Mouse (Mus musculus) thymus, adult 2 months (tissue): ENCODE data around the gene Agfg2. TPM values are rescaled to one million over a fixed set of nuclear protein-coding genes. Genes with fewer than 3 reads are reported as not detected.

Source experiments
- DNase-seq: peaks from one replicate; pipeline ENCODE4 v3.0.0; 2021
- H3K27ac ChIP-seq: fragments of 200-500 bp; 2 replicates; pipeline ENCODE4 v1.5.1; 2012; ENCODE audit warnings: low read length, control low read depth; ENCODE audit not compliant: control insufficient read depth, insufficient read depth
- H3K27me3 ChIP-seq: fragments of 200-500 bp; 2 replicates; pipeline ENCODE4 v1.6.1; 2012; ENCODE audit warnings: mild to moderate bottlenecking, low read length, moderate library complexity, mixed read lengths; ENCODE audit not compliant: control insufficient read depth, insufficient read depth
- H3K36me3 ChIP-seq: fragments of 200-500 bp; 2 replicates; pipeline ENCODE4 v1.6.1; 2012; ENCODE audit warnings: mild to moderate bottlenecking, low read length, moderate library complexity; ENCODE audit not compliant: control insufficient read depth, insufficient read depth
- H3K4me1 ChIP-seq: fragments of 200-500 bp; replicated peaks from 2 replicates; pipeline ENCODE4 v1.6.1; 2012; ENCODE audit warnings: low read length; ENCODE audit not compliant: control insufficient read depth, insufficient read depth
- H3K4me3 ChIP-seq: fragments of 200-500 bp; 2 replicates; pipeline ENCODE4 v1.5.1; 2012; ENCODE audit warnings: mild to moderate bottlenecking, low read length, control low read depth, moderate library complexity; ENCODE audit not compliant: control insufficient read depth, insufficient read depth
- CTCF ChIP-seq: fragments of 200-500 bp; IDR thresholded peaks from 2 replicates; pipeline ENCODE4 v1.5.1; 2012; ENCODE audit warnings: mild to moderate bottlenecking, control low read depth, low read length, moderate library complexity, borderline replicate concordance; ENCODE audit not compliant: control insufficient read depth, poor library complexity, insufficient read depth; ENCODE audit errors: extremely low read depth
- POLR2A ChIP-seq: fragments of 200-500 bp; IDR thresholded peaks from 2 replicates; pipeline ENCODE4 v1.6.1; 2012; ENCODE audit warnings: mild to moderate bottlenecking, low read length, control low read depth, moderate library complexity; ENCODE audit not compliant: control insufficient read depth, poor library complexity, insufficient read depth; ENCODE audit errors: extremely low read depth
- WGBS: fragments of 180-500 bp; shearing (Covaris S2); methylation state at CpG from one replicate; pipeline ENCODE4 v1.1.7; 2018; 5-methylcytosine and 5-hydroxymethylcytosine counted together
- polyA plus RNA-seq: library from polyadenylated mRNA; depleted of rRNA; stranded (reverse); fragments of >200 nt; gene quantifications from 2 replicates; pipeline ENCODE4 v1.2.3, GENCODE M21; 2012

Gene Agfg2
- polyA plus RNA-seq, 1 experiment, result 205 TPM

DNA sequence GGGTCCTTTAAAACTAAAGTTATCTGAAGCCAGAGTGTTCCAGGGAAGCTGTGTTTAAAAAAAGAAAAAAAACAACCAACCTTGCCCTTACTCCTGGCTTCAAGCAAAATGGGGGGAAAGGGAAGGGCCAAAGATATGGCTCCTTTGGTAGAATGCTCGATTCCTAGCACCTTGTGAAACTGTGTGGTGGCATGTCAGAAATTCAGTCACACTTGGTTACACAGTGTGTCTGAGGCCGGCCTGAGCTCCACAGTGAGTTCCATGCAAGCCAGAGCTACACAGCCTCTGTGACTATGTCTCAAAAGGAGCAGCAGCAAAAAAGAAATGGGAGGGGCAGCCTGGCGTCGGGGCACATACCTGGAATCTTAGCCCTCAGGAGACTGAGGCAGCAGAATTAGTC is 35.3 kb downstream of the Agfg2 start:
- H3K4me1 ChIP-seq, result peaks cover 11% of the 10 kb centered on the region
- DNase-seq, result no peak
- WGBS, result 78% methylated on average over 4 of the region's 4 CpGs
- peaks cover 31% of the 10 kb centered on the region for H3K36me3 ChIP-seq
- no peaks in the 10 kb centered on the region; the same call in 1 of the 2 replicates for H3K27me3 ChIP-seq
- no peak overlapping the region for H3K27ac ChIP-seq
- H3K4me3 ChIP-seq, result no peak overlapping the region
- no peak for TF ChIP-seq POLR2A
- TF ChIP-seq CTCF, result no peak

DNA sequence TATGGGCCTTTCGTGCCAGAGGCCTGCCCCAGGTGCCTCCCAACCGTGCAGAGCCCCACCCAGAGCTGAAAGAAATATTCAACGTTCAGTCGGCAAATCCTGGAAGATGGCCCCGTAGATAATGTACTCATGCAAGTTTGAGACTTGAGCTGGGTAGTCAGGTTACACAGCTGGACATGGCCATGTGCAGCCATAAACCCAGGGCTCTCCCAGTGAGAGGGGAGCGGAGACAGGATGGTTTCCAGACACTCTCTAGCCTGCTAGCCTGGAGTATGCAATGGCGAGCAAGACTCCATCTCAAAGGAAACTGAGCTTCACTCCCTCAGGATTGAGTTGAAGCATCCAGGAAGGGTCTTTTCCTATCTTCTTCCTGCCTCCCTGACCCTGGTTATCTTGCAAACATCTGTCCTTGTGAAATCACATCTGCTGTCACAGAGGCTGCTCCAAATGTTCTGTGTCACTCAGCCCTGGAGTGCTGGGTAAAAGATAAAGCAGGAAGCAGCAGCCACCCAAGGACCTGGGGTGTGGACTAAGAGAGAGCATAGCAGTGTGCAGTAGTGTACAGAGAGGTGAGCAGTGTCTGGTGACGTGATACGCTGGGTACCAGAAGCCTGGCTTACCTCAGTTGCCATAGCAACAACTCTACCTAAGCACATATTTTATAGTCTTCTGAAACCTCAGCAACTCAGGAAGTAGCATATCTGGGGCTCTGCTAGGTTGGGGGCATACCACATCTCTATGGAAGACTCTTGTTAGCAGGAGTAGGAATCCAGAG is 36.5 kb downstream of the Agfg2 start:
- no peak for DNase-seq
- no peak overlapping the region for H3K4me3 ChIP-seq
- WGBS, result 74% methylated on average over 9 of the region's 9 CpGs

DNA sequence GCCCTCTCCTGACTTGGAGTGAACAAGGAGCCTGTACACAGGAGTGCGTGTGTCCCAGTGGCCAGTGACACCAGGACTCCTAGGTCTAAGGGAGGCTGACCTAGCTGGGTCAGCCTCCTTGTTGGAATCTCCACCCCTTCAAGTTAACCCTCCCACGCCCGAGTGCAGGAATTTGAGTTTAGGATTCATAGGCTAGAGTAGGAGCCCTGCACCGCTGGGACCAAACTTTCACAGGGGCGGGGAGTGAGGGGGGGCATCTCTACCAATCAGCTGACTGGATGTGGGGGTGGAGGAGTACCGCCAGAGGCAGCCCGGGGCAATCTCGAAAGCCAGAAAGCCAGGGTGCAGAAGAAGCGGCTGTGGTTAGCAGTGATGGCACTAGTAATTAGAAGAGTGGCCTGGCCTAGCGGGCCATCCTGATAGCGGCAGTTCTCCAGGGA is 38.9 kb downstream of the Agfg2 start, which contains the start of gene Irs3:
TSS of gene Irs3 (minus strand) at position 63 of the 440 bp plus-strand sequence.
- H3K27ac ChIP-seq, result no peak within 1 kb of the TSS
- WGBS, result 53% methylated on average over 11 of the region's 11 CpGs

More for the DNA sequence above, 36.5 kb downstream of the Agfg2 start:
- Histone ChIP-seq H3K27me3 (no peaks in the 10 kb centered on the region; the same call in 1 of the 2 replicates), H3K4me1 (peaks cover 10% of the 10 kb centered on the region), H3K27ac (no peak overlapping the region), H3K36me3 (peaks cover 19% of the 10 kb centered on the region)
- no peak for TF ChIP-seq POLR2A
- TF ChIP-seq CTCF, result no peak

DNA sequence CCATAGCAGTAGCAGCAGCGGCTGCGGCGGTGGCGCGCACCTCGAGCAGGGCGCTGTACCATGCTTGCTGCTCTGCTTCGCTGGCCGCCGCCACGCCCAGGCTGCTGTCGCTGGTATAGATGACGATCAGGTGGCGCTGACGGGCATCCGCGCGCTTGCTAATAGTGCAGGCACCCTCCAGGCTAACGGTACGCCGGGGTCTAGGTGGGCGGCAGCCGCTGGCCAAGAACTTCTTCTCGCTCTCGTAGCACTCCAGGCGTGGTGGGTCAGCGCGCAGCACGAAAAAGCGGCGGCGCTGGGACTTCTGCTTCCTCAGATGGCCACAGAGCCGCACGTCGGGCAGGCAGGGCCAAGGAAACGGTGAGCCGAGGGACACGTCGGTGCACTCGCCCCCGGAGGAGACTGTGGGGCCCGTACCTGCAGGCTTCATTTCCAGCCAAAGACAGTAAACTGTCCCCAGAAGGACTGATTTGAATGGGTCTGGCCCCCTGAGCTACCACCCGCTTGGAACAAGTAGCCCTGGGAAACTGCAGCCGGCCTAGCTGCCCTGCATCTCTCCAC is 39.4 kb downstream of the Agfg2 start:
- WGBS, result 7% methylated on average over 44 of the region's 44 CpGs
- Histone ChIP-seq H3K4me3 (no peak overlapping the region), H3K4me1 (peaks cover 12% of the 10 kb centered on the region), H3K27ac (no peak overlapping the region), H3K36me3 (peaks cover 25% of the 10 kb centered on the region), H3K27me3 (no peaks in the 10 kb centered on the region; the same call in 1 of the 2 replicates)
- DNase-seq, result peak; percentile 37
- TF ChIP-seq CTCF, result no peak
- no peak for TF ChIP-seq POLR2A

More for the DNA sequence above, 38.9 kb downstream of the Agfg2 start, which contains the start of gene Irs3:
- Histone ChIP-seq H3K4me3 (no peak within 1 kb of the TSS), H3K27me3 (no peaks in the 10 kb centered on the region; the same call in 1 of the 2 replicates), H3K4me1 (peaks cover 7% of the 10 kb centered on the region; the same call in 1 of the 2 replicates), H3K36me3 (peaks cover 22% of the 10 kb centered on the region)
- no peak for TF ChIP-seq POLR2A
- TF ChIP-seq CTCF, result no peak
- no peak for DNase-seq

DNA sequence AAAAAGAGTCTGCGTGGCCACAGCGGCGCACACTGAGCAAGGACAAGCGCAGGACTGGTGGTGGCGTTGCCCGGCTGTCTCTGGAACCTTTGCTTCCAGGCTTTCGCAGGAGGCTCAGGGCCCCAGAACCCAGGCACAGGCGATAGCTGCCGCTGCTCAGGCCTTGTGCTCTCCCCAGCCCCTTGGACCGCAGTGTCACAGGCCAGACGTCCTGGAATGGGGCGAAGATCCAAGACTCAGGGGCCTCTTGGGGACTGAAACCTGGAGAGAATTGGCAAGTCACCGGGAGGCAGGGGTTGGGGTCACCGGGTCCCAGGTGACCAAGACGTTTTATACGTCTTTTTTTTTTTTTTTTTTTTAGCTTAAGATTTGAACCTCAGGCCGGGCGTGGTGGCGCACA is 40.0 kb downstream of the Agfg2 start:
- Histone ChIP-seq H3K4me1 (peaks cover 13% of the 10 kb centered on the region), H3K27me3 (no peaks in the 10 kb centered on the region; the same call in 1 of the 2 replicates), H3K36me3 (peaks cover 32% of the 10 kb centered on the region), H3K4me3 (no peak overlapping the region), H3K27ac (no peak overlapping the region)
- DNase-seq, result no peak
- no peak for TF ChIP-seq POLR2A
- no peak for TF ChIP-seq CTCF
- WGBS, result 89% methylated on average over 19 of the region's 19 CpGs

DNA sequence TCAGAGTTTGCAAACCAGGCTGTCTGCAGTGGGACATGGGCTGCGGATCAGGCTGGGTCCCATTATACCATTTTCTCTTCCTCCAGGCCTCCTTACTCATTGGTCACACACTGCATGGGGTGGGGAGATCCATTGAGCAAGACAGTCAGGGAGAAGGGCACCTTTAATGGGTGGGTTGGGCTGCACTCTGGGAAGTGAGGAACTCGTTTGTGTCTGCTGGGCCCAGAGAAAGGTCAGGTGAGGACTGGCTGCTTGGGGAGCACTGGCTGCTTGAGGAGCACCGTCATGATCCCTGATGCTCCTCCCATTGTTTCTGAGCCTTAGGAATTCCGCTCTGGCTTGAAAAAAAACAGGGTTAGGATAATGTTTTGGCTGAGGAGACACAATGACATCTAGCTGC is 41.6 kb downstream of the Agfg2 start:
- no peak overlapping the region for H3K4me3 ChIP-seq
- H3K4me1 ChIP-seq, result peaks cover 10% of the 10 kb centered on the region
- peaks cover 48% of the 10 kb centered on the region for H3K36me3 ChIP-seq
- 87% methylated on average over 4 of the region's 4 CpGs for WGBS
- no peaks in the 10 kb centered on the region; the same call in 1 of the 2 replicates for H3K27me3 ChIP-seq
- TF ChIP-seq CTCF, result no peak
- TF ChIP-seq POLR2A, result no peak
- H3K27ac ChIP-seq, result no peak overlapping the region
- no peak for DNase-seq
